In genomic region chr11:60932503-60933020, GRCm38 (mm10) we compare ENCODE assay signal across 8 mouse cellular contexts. TPM values are rescaled to one million over a fixed set of nuclear protein-coding genes. Genes with fewer than 3 reads are reported as not detected.
DNase-seq lines count a peak whose midpoint lies in the region; ATAC-seq and TF ChIP-seq lines count a peak whose summit lies in the region.

No protein-coding gene starts in this region.

- H3K4me3 ChIP-seq in kidney, embryonic 15.5 days (replicated peaks): peak overlapping the region; percentile 95
- H3K4me3 ChIP-seq in MEL (ENCODE audit: control insufficient read depth in 1 of 2, insufficient read depth in 1 of 2, low read depth in 2 of 2, low read length in 2 of 2): peak overlapping the region; percentile 71 to 99
- peak overlapping the region; percentile 85 to 93 for H3K4me3 ChIP-seq in heart, embryonic 14.5 days (ENCODE audit: control insufficient read depth in 1 of 2, insufficient read depth in 1 of 2, low read depth in 1 of 2, low read length in 2 of 2)
- H3K4me3 ChIP-seq in liver, embryonic 15.5 days (replicated peaks): peak overlapping the region; percentile 90

- no peak for TF ChIP-seq RAD21 in MEL (IDR thresholded peaks at IDR 0.05; ENCODE audit: low read depth, low read length)

- TF ChIP-seq POLR2A in MEL (IDR thresholded peaks at IDR 0.05; ENCODE audit: control insufficient read depth in 1 of 2, insufficient read depth in 1 of 2, low read depth in 1 of 2, low read length in 2 of 2, poor library complexity in 1 of 2): no peak

- no peak for TF ChIP-seq EP300 in MEL (IDR thresholded peaks at IDR 0.05; ENCODE audit: low read depth in 1 of 2, low read length in 2 of 2)

- H3K9me3 ChIP-seq in kidney, embryonic 15.5 days (replicated peaks): no peaks in the 10 kb centered on the region
- no peaks in the 10 kb centered on the region for H3K9me3 ChIP-seq in MEL (replicated peaks; ENCODE audit: insufficient read depth, low read length)
- no peaks in the 10 kb centered on the region for H3K9me3 ChIP-seq in heart, embryonic 14.5 days (ENCODE audit: control insufficient read depth, low read length)
- H3K9me3 ChIP-seq in liver, embryonic 15.5 days (replicated peaks): no peaks in the 10 kb centered on the region

- no peaks in the 10 kb centered on the region; the same call in 1 of the 2 replicates for H3K36me3 ChIP-seq in kidney, embryonic 15.5 days
- H3K36me3 ChIP-seq in MEL (ENCODE audit: control insufficient read depth in 1 of 2, insufficient read depth in 2 of 2, low read length in 2 of 2): peaks cover 0 to 35% of the 10 kb centered on the region in 2 experiments; a peak in 3 of 4 replicates
- no peaks in the 10 kb centered on the region for H3K36me3 ChIP-seq in heart, embryonic 14.5 days (ENCODE audit: control insufficient read depth, insufficient read depth, low read length)
- H3K36me3 ChIP-seq in liver, embryonic 15.5 days (replicated peaks): peaks cover 16% of the 10 kb centered on the region

- peak overlapping the region; percentile 86 for H3K27ac ChIP-seq in kidney, embryonic 15.5 days
- peak overlapping the region; percentile 40 for H3K27ac ChIP-seq in MEL (ENCODE audit: control insufficient read depth, low read depth, low read length)
- H3K27ac ChIP-seq in heart, embryonic 14.5 days (replicated peaks in 1 of 2; ENCODE audit: control insufficient read depth in 1 of 2, insufficient read depth in 1 of 2, low read depth in 2 of 2, low read length in 2 of 2): peak overlapping the region; percentile 55 to 86
- H3K27ac ChIP-seq in liver, embryonic 15.5 days (replicated peaks): peak overlapping the region; percentile 91

- peak overlapping the region; percentile 93 for H3K9ac ChIP-seq in kidney, embryonic 15.5 days
- peak overlapping the region; percentile 90 for H3K9ac ChIP-seq in MEL (ENCODE audit: control insufficient read depth, low read depth, low read length, poor library complexity, severe bottlenecking)
- peak overlapping the region; percentile 95 for H3K9ac ChIP-seq in heart, embryonic 14.5 days (ENCODE audit: low read length)
- H3K9ac ChIP-seq in liver, embryonic 15.5 days: peak overlapping the region; percentile 98

- no peak for TF ChIP-seq CTCF in MEL (IDR thresholded peaks at IDR 0.05 in 2 of 3, conservative IDR thresholded peaks at IDR 0.05 in 1 of 3; ENCODE audit: control insufficient read depth in 1 of 3, insufficient read depth in 1 of 3, low read depth in 2 of 3, low read length in 3 of 3, poor library complexity in 1 of 3, severe bottlenecking in 1 of 3)

- WGBS in kidney, embryonic 15.5 days: 2% methylated on average over 7 of the region's 7 CpGs
- WGBS in heart, embryonic 14.5 days: under 1% methylated on average over 7 of the region's 7 CpGs
- 2% methylated on average over 7 of the region's 7 CpGs for WGBS in liver, embryonic 15.5 days (ENCODE audit: insufficient replicate concordance)

- ATAC-seq in kidney, embryonic 15.5 days (replicated peaks; ENCODE audit: low FRiP score): no peak; the same call in 1 of the 2 replicates
- no peak for ATAC-seq in heart, embryonic 14.5 days (ENCODE audit: insufficient number of reproducible peaks, insufficient read depth, low FRiP score, low read depth)
- no peak for ATAC-seq in liver, embryonic 15.5 days (ENCODE audit: insufficient read depth)
- no peak for ATAC-seq in granulocyte monocyte progenitor cell, adult 5-6 weeks (replicated peaks; ENCODE audit: poor library complexity, severe bottlenecking)

- no peaks in the 10 kb centered on the region for H3K27me3 ChIP-seq in kidney, embryonic 15.5 days
- H3K27me3 ChIP-seq in MEL (ENCODE audit: control insufficient read depth in 1 of 2, insufficient read depth in 2 of 2, low read length in 2 of 2): no peaks in the 10 kb centered on the region
- H3K27me3 ChIP-seq in heart, embryonic 14.5 days (ENCODE audit: control insufficient read depth, insufficient read depth, low read length): no peaks in the 10 kb centered on the region
- no peaks in the 10 kb centered on the region for H3K27me3 ChIP-seq in liver, embryonic 15.5 days

- peaks cover 66% of the 10 kb centered on the region for H3K4me1 ChIP-seq in kidney, embryonic 15.5 days
- peaks cover 17 to 47% of the 10 kb centered on the region in 2 experiments for H3K4me1 ChIP-seq in MEL (ENCODE audit: control insufficient read depth in 1 of 2, insufficient read depth in 2 of 2, low read length in 2 of 2)
- peaks cover 40 to 58% of the 10 kb centered on the region in 2 experiments for H3K4me1 ChIP-seq in heart, embryonic 14.5 days (ENCODE audit: control insufficient read depth in 2 of 2, insufficient read depth in 2 of 2, low read length in 2 of 2)
- H3K4me1 ChIP-seq in liver, embryonic 15.5 days (replicated peaks): peaks cover 72% of the 10 kb centered on the region

- H3K79me2 ChIP-seq in MEL (ENCODE audit: control insufficient read depth, insufficient read depth, low read length, poor library complexity): peaks cover 70% of the 10 kb centered on the region

- DNase-seq in kidney, adult 9 months: no peak
- DNase-seq in MEL (ENCODE audit: low read depth, low spot score): peak; percentile 68
- no peak for DNase-seq in layer of hippocampus, postnatal 10 days (ENCODE audit: low spot score in 2 of 2)
- no peak for DNase-seq in urinary bladder, postnatal 36 days (ENCODE audit: low spot score in 2 of 2)

- peak overlapping the region; percentile 69 for H3K4me2 ChIP-seq in kidney, embryonic 15.5 days
- peak overlapping the region; percentile 87 for H3K4me2 ChIP-seq in heart, embryonic 14.5 days (ENCODE audit: low read length)
- peak overlapping the region; percentile 83 for H3K4me2 ChIP-seq in liver, embryonic 15.5 days

TF ChIP-seq in MEL, 35 proteins besides CTCF, POLR2A, EP300 and RAD21:
- TF ChIP-seq BHLHE40 (IDR thresholded peaks at IDR 0.05; ENCODE audit: borderline replicate concordance, low read depth, low read length): no peak
- TF ChIP-seq SIN3A (IDR thresholded peaks at IDR 0.05; ENCODE audit: low read length): peak; percentile 42; the same call in 1 of the 2 replicates
- TF ChIP-seq NELFE (IDR thresholded peaks at IDR 0.05; ENCODE audit: low read depth, low read length): no peak
TF ChIP-seq in MEL: peak in this region for 1.

RNA-seq across cellular contexts. Expression of gene Map2k3, which starts 0.7 kb away (rescaled TPM):
- 117 and 127 TPM in 2 replicates for polyA plus RNA-seq in kidney, embryonic 15.5 days (2015; fragmentation: Nextera tagmentation; extraction: Ambion mirVana)
- 69.2 and 73.2 TPM in 2 replicates for total RNA-seq in MEL (2012; rRNA removed)
- polyA plus RNA-seq in MEL (2012; ENCODE audit: insufficient read depth in 1 of 2, insufficient read length in 2 of 2, low read depth in 1 of 2, low replicate concordance in 2 of 2, missing spikeins in 1 of 2): 100 to 1,000 TPM; 111 to 132 TPM
- 59.2 and 62.6 TPM in 2 replicates for polyA plus RNA-seq in heart, embryonic 14.5 days (2014; fragmentation: Nextera tagmentation; extraction: Ambion mirVana)
- 142 and 165 TPM in 2 replicates for polyA plus RNA-seq in liver, embryonic 15.5 days (2015; fragmentation: Nextera tagmentation; extraction: Ambion mirVana)
- total RNA-seq in layer of hippocampus, postnatal 10 days (2021): 10 to 100 TPM; 15.9 to 16.6 TPM
- total RNA-seq in granulocyte monocyte progenitor cell, adult 5-6 weeks (2014; fragmentation: Nextera tagmentation): 47.0 and 51.2 TPM in 2 replicates
- total RNA-seq in granulocyte monocyte progenitor cell, adult 5-6 weeks (2017): 13.5 and 17.0 TPM in 2 replicates

RNA-seq across cellular contexts. Expression of gene Natd1, which starts 18.0 kb away (rescaled TPM):
- 21.8 and 24.2 TPM in 2 replicates for polyA plus RNA-seq in kidney, embryonic 15.5 days (2015; fragmentation: Nextera tagmentation; extraction: Ambion mirVana)
- total RNA-seq in MEL (2012; rRNA removed): 3.0 and 3.9 TPM in 2 replicates
- polyA plus RNA-seq in MEL (2012; ENCODE audit: insufficient read depth in 1 of 2, insufficient read length in 2 of 2, low read depth in 1 of 2, low replicate concordance in 2 of 2, missing spikeins in 1 of 2): 10 to 100 TPM in 1 of 2 experiments, not detected in 1; 10.9 TPM
- 20.4 and 21.1 TPM in 2 replicates for polyA plus RNA-seq in heart, embryonic 14.5 days (2014; fragmentation: Nextera tagmentation; extraction: Ambion mirVana)
- 13.2 and 14.8 TPM in 2 replicates for polyA plus RNA-seq in liver, embryonic 15.5 days (2015; fragmentation: Nextera tagmentation; extraction: Ambion mirVana)
- 10 to 100 TPM; 13.3 to 16.8 TPM for total RNA-seq in layer of hippocampus, postnatal 10 days (2021)
- total RNA-seq in granulocyte monocyte progenitor cell, adult 5-6 weeks (2014; fragmentation: Nextera tagmentation): 1.6 and 4.7 TPM in 2 replicates
- total RNA-seq in granulocyte monocyte progenitor cell, adult 5-6 weeks (2017): 1.3 and 2.1 TPM in 2 replicates

RNA-seq across cellular contexts. Expression of gene Tmem11, which starts 53.5 kb away (rescaled TPM):
- polyA plus RNA-seq in kidney, embryonic 15.5 days (2015; fragmentation: Nextera tagmentation; extraction: Ambion mirVana): 65.4 and 67.7 TPM in 2 replicates
- 90.7 and 125 TPM in 2 replicates for total RNA-seq in MEL (2012; rRNA removed)
- 100 to 1,000 TPM in 1 of 2 experiments, not detected in 1; 117 TPM for polyA plus RNA-seq in MEL (2012; ENCODE audit: insufficient read depth in 1 of 2, insufficient read length in 2 of 2, low read depth in 1 of 2, low replicate concordance in 2 of 2, missing spikeins in 1 of 2)
- 63.3 and 67.3 TPM in 2 replicates for polyA plus RNA-seq in heart, embryonic 14.5 days (2014; fragmentation: Nextera tagmentation; extraction: Ambion mirVana)
- 26.7 and 28.7 TPM in 2 replicates for polyA plus RNA-seq in liver, embryonic 15.5 days (2015; fragmentation: Nextera tagmentation; extraction: Ambion mirVana)
- 10 to 100 TPM; 22.9 to 25.5 TPM for total RNA-seq in layer of hippocampus, postnatal 10 days (2021)
- total RNA-seq in granulocyte monocyte progenitor cell, adult 5-6 weeks (2014; fragmentation: Nextera tagmentation): 31.5 and 35.4 TPM in 2 replicates
- 67.1 and 72.3 TPM in 2 replicates for total RNA-seq in granulocyte monocyte progenitor cell, adult 5-6 weeks (2017)

Comparison
In these comparisons a context has a peak if more than half of its experiments do, and no peak if none do; other contexts are left out.
1. H3K27ac ChIP-seq: peak in every context shown above with its lines; median percentile 91 in liver, embryonic 15.5 days; 86 in kidney, embryonic 15.5 days; 70 in heart, embryonic 14.5 days; 40 in MEL.